Mouse (Mus musculus) CD4-positive helper T cell, adult 2 months (primary cell): Measurements from ENCODE around the gene Prr3.
"Not testable (repeated sequence)": the region's sequence is repeated elsewhere in the genome, so short reads cannot be mapped to it uniquely, and the experiment has no call there.

Experiments
- DNase-seq: peaks from one replicate; pipeline ENCODE4 v3.0.0-alpha.2; 2012; ENCODE audit warnings: low read depth, missing footprints, low spot score

Prr3 gene

GRCm38 (mm10) chr17:35999356-35999755 lies 19.3 kb upstream of the Prr3 start:
- peak; percentile 90 for DNase-seq

GRCm38 (mm10) chr17:35998545-35999305 lies 18.7 kb upstream of the Prr3 start:
- DNase-seq: peak; percentile 65

DNA sequence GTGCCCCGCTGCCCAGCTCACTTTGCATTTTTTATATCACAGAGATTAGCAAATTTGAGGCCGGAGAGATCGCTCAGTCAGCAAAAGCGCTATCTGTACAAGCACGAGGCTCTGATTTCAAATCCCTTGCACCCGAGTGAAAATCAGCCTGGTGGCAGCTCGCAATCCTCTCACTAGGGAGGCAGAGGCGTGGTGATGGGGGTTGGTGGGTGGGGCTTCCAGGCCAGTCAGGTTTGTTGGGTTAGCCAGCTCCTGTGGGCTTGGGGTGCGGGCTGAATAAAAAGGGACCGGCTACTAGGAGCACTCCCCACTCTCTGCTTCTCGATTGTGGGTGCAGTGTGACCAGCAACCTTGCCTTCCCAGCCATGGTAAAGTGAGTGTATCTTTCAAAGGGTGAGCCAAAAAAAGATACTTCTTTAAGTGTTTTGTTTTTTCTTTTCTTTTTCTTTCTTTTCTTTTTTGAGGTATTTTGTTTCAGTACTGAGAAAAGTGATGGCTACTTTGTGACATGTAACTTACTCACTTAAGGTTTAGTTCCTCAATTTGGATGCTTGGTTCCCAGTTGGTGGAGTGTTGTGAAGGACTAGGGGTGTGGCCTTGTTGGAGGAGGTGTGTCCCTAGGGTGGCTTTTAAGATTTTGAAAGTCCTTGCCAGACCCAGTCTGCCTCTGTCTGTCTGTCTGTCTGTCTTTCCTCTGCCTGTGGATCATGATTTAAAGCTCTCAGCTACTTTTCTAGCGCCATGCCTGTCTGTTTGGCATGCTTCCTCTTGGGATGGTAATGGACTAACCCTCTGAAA lies 17.9 kb upstream of the Prr3 start:
- peak; percentile 88 for DNase-seq

GRCm38 (mm10) chr17:35996949-35997348 lies 16.9 kb upstream of the Prr3 start:
- peak; percentile 97 for DNase-seq

- peak; percentile 45 for DNase-seq
Observed at GRCm38 (mm10) chr17:35994879-35995240, 14.8 kb upstream of the Prr3 start.

- peak; percentile 86 for DNase-seq
Observed at GRCm38 (mm10) chr17:35994175-35994878, 14.3 kb upstream of the Prr3 start.

GRCm38 (mm10) chr17:35993675-35994074 lies 13.6 kb upstream of the Prr3 start:
- DNase-seq: peak; percentile 91

GRCm38 (mm10) chr17:35991781-35992180 lies 11.7 kb upstream of the Prr3 start:
- DNase-seq: no peak

GRCm38 (mm10) chr17:35981776-35982175 lies 1.7 kb upstream of the Prr3 start:
- DNase-seq: no peak

DNA sequence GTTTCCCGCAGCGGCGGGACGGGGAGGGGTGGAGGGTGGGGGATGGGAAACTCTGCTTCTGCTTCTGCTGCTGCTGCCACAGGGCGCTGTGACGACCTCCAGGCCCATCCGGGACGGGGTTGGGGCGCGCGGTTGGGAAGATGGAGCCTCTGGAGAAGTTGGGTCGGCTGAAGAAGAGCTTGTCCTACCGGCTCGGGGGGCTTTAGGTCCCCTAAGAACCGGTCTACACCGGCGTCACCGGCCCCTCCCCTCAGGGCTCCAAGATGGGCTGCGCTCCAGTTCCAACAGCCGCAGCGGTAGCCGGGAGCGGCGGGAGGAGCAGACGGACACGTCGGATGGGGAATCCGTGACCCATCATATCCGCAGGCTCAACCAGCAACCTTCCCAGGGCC lies 323 bp upstream of the Prr3 start:
- no peak for DNase-seq

- no peak for DNase-seq
Observed at GRCm38 (mm10) chr17:35978811-35979400, 1.1 kb downstream of the Prr3 start.

- DNase-seq: peak; percentile 53
Observed at GRCm38 (mm10) chr17:35972131-35972530, 7.9 kb downstream of the Prr3 start.

DNA sequence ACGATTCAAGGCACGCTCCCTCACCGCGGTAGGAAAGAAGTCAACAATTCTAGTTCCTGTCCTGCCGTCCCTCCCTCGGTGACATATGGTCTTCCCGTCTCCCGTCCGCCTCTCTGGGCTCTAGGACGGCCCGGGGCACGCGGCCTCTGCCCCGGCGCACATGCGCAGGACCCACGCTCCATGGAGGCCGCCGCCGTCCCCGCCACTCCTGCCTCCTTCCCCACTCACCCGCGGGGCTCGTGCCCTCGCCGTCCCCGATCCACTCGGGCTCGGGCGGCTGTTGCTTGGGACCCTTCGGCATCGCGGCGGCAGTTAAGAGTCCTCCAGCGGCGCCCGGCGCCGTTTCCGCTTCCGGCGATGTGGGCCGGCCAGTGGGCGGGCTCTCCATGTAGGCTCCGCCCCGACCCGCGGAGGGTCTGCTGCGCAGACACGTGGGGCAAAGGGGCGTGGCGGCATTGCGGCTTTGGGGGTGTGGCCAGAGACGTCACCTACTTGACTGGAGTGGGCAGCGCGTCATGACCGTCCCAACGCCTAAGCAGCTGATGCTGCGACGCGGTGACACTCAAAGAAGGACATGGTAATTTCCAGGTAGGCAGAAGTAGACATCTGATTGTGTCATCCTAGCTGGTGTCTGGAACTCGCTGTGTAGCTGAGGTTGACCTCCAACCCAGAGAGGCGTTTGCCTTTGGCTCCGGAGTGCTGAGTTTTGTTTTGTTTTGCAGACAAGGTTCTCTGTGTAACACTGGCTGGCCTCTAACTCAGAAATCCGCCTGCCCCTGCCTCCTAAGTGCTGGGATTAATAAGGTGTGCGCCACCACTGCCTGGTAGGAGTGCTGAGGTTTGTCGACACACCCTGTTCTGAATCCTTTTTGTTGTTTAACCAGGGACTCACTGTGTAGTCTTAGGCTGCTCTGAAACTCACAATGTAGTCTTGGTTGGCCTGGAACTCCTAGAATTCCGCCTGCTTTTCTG lies 10.3 kb downstream of the Prr3 start, which contains the start of gene Abcf1:
Gene Abcf1, minus strand, starts transcription at position 344 of the 972 bp plus-strand sequence.
- peak; percentile 98 for DNase-seq

- DNase-seq: no peak
Observed at GRCm38 (mm10) chr17:35967621-35968020, 12.4 kb downstream of the Prr3 start.

- no peak for DNase-seq
Observed at GRCm38 (mm10) chr17:35963279-35963678, 16.8 kb downstream of the Prr3 start.

DNA sequence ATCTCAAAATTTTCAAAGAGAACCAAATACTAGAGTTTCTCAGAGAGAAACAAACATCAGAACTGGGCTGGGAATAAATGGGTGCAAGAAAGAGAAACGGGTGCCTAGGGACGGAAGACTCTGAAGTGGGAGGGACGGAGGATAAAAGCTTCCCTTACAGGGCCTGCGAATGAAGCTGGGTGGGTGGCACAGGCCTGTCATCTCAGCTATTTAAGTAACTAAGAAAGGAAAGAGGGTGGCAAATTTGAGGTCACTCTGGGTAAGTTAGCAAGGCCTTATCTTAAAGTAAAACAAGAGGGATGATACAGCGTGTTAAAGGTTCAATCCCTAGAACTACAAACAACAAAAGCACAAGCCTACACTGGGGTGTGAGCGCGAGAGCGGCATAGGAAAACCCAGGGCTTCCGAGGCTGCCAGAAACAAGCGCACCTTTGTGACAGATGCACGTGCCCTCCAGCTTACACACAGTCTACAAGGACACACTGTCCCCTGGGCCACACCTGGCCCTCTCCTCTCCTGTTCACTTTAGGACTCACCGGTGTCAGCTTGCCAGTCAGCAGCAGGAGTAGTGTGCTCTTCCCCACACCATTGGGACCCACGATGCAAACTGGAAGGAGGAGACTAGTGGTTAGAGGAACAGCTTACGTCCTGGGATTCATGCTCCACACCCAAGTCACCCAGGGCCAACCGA lies 21.4 kb downstream of the Prr3 start:
- DNase-seq: no peak

DNA sequence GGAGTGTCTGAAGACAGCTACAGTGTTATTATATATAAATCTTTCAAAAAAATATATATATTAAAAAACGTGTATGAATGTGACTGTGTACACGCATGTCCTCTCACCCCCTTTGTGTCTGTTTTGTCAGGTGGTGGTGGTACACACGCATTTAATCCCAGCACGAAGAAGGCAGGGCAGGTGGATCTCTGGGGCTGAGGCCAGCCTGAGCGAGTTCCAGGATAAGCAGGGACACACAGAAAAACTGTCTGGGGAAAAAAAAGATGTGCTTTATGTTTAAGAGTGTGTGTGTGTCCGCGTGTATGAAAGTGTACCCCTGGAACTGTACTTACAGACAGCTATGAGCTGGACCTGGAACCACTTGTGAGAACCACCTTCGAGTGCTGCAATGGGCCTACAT lies 25.4 kb downstream of the Prr3 start:
- no peak for DNase-seq

DNA sequence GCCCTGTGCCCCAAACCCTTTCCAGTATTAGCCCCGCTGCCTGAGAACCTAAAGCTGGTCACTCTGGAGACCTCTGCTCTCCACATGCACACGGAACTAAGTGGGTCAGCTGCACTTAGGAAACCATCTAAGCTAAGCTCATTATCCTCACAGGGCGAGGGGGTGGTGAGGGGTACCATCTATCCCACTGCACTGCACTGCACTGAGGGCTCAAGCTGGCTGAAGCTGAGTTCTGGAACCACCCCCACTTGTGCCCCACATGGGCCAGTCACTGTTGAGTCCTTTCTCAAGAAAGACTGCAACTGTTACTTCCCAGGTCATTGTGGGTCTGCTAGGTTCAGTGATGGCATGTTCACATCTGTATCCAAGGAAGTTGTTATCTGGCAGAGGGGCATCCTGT lies 27.5 kb downstream of the Prr3 start:
- not testable (repeated sequence) for DNase-seq

DNA sequence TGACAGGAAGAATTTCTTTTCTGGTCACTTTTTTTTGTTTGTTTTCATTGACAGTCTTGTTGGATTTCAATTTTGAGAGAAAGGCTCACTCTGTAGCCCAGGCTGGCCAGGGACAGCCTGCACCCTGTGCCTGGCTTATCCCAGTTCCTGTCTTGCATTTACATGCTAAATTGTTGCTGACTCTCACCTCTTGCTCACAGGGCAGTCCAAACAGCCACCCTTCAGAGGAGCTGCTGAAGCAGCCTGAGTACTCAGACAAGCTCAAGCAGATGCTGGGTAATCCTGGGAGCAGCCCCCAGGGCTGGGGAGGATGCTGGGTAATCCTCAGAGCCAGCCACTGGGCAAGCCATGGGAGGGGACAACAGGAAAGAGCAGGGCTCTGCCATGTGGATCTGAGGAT lies 29.1 kb downstream of the Prr3 start:
- DNase-seq: not testable (repeated sequence)

GRCm38 (mm10) chr17:35939941-35940340 lies 40.1 kb downstream of the Prr3 start:
- DNase-seq: no peak
